Comparison of ENCODE assay signal across 11 mouse cellular contexts in genomic region chr9:21626571-21626970, GRCm38 (mm10). TPM values are rescaled to one million over a fixed set of nuclear protein-coding genes. Genes with fewer than 3 reads are reported as not detected.
A peak's percentile ranks its signal among the peaks of the same experiment; 100 is the strongest.
DNase-seq lines count a peak whose midpoint lies in the region; ATAC-seq and TF ChIP-seq lines count a peak whose summit lies in the region.
"Had no signal": no experiment of that assay in that cellular context is flagged by ENCODE, and none has a peak within 500 bp of the region (broad histone marks: within the 10 kb centered on the region; RNA-seq: fewer than 3 reads in every experiment).

No protein-coding gene starts in this region.

- peaks cover 24% of the 10 kb centered on the region; the same call in 1 of the 2 replicates for H3K79me2 ChIP-seq in liver, adult 2 months (ENCODE audit: control insufficient read depth, insufficient read depth, low read length)

- peak; percentile 26; the same call in 1 of the 2 replicates for TF ChIP-seq CTCF in liver, adult 2 months (IDR thresholded peaks at IDR 0.05; ENCODE audit: low read depth, low read length)
- TF ChIP-seq CTCF in cortical plate, adult 2 months (IDR thresholded peaks at IDR 0.05; ENCODE audit: extremely low read depth, insufficient read depth, low read length): 0 out of 2 replicates have a peak, but pooled peaks have one; percentile 19

- DNase-seq in liver, adult 2 months (ENCODE audit: extremely low read depth, low read depth, low spot score): peak; percentile 34
- DNase-seq in A20 (ENCODE audit: low read depth, low spot score): peak; percentile 57
- DNase-seq in CD4-positive helper T cell, adult 2 months (ENCODE audit: low read depth, low spot score): peak; percentile 49
- DNase-seq in adrenal gland, postnatal 25 days: no peak
- DNase-seq: cerebellum, postnatal 36 days; gastrocnemius, postnatal 36 days; heart, postnatal 14 days had no signal

- H3K4me3 ChIP-seq in liver, adult 2 months (ENCODE audit: insufficient read depth, low read depth, low read length): no peak overlapping the region
- no peak overlapping the region for H3K4me3 ChIP-seq in liver, embryonic 12.5 days
- no peak overlapping the region for H3K4me3 ChIP-seq in cortical plate, adult 2 months (ENCODE audit: insufficient read depth, low read length)
- no peak overlapping the region for H3K4me3 ChIP-seq in kidney, embryonic 16.5 days (ENCODE audit: low read length)
- H3K4me3 ChIP-seq: lung, embryonic 15.5 days had no signal

- no peaks in the 10 kb centered on the region for H3K4me1 ChIP-seq in liver, adult 2 months (ENCODE audit: control insufficient read depth, insufficient read depth, low read length)
- H3K4me1 ChIP-seq in liver, embryonic 12.5 days: peaks cover 34% of the 10 kb centered on the region
- H3K4me1 ChIP-seq in cortical plate, adult 2 months (ENCODE audit: control insufficient read depth, insufficient read depth, low read length): peaks cover 7% of the 10 kb centered on the region
- 0 out of 2 replicates have a peak, but pooled peaks cover 5% of the 10 kb centered on the region for H3K4me1 ChIP-seq in kidney, embryonic 16.5 days (ENCODE audit: insufficient read depth, low read length)
- H3K4me1 ChIP-seq: lung, embryonic 15.5 days had no signal

- no peaks in the 10 kb centered on the region for H3K27me3 ChIP-seq in liver, adult 2 months (ENCODE audit: control insufficient read depth, insufficient read depth, low read length)
- no peaks in the 10 kb centered on the region for H3K27me3 ChIP-seq in liver, embryonic 12.5 days (replicated peaks)
- H3K27me3 ChIP-seq in kidney, embryonic 16.5 days (ENCODE audit: insufficient read depth, low read length): no peaks in the 10 kb centered on the region
- H3K27me3 ChIP-seq: lung, embryonic 15.5 days had no signal

- no peak overlapping the region for H3K4me2 ChIP-seq in liver, embryonic 12.5 days
- no peak overlapping the region for H3K4me2 ChIP-seq in kidney, embryonic 16.5 days (replicated peaks; ENCODE audit: low read depth, low read length)
- H3K4me2 ChIP-seq: lung, embryonic 15.5 days had no signal

- H3K9ac ChIP-seq in liver, adult 2 months (ENCODE audit: low read depth, low read length): no peak overlapping the region
- no peak overlapping the region for H3K9ac ChIP-seq in liver, embryonic 12.5 days
- no peak overlapping the region for H3K9ac ChIP-seq in kidney, embryonic 16.5 days (replicated peaks; ENCODE audit: low read length)
- H3K9ac ChIP-seq: lung, embryonic 15.5 days had no signal

- no peak for ATAC-seq in liver, embryonic 12.5 days
- ATAC-seq in kidney, embryonic 16.5 days (ENCODE audit: low FRiP score, low TSS enrichment): no peak

- H3K27ac ChIP-seq in liver, adult 2 months (replicated peaks; ENCODE audit: insufficient read depth, low read depth, low read length): no peak overlapping the region
- H3K27ac ChIP-seq in liver, embryonic 12.5 days: no peak overlapping the region
- H3K27ac ChIP-seq in cortical plate, adult 2 months (ENCODE audit: insufficient read depth, low read length): no peak overlapping the region
- H3K27ac ChIP-seq in kidney, embryonic 16.5 days (ENCODE audit: low read length): no peak overlapping the region
- H3K27ac ChIP-seq: lung, embryonic 15.5 days had no signal

- H3K36me3 ChIP-seq in liver, adult 2 months (ENCODE audit: control insufficient read depth, insufficient read depth, low read length): no peaks in the 10 kb centered on the region
- H3K36me3 ChIP-seq in liver, embryonic 12.5 days: peaks cover 12% of the 10 kb centered on the region
- no peaks in the 10 kb centered on the region for H3K36me3 ChIP-seq in kidney, embryonic 16.5 days (ENCODE audit: insufficient read depth, low read length)

- no peak for TF ChIP-seq POLR2A in liver, adult 2 months (IDR thresholded peaks at IDR 0.05; ENCODE audit: extremely low read depth, insufficient read depth, low read length)
- no peak for TF ChIP-seq POLR2A in cortical plate, adult 2 months (IDR thresholded peaks at IDR 0.05; ENCODE audit: extremely low read depth, insufficient read depth, low read length)

- H3K9me3 ChIP-seq in liver, embryonic 12.5 days (replicated peaks): no peaks in the 10 kb centered on the region
- H3K9me3 ChIP-seq in kidney, embryonic 16.5 days (ENCODE audit: low read length): no peaks in the 10 kb centered on the region
- H3K9me3 ChIP-seq: lung, embryonic 15.5 days had no signal

RNA-seq across cellular contexts. Expression of gene Smarca4, which starts 10.6 kb away (rescaled TPM):
- total RNA-seq in liver, adult 2 months (2014; rRNA removed): 13.1 and 15.8 TPM in 2 replicates
- 15.2 and 15.9 TPM in 2 replicates for polyA plus RNA-seq in liver, adult 2 months (2012; rRNA removed)
- 47.0 and 47.2 TPM in 2 replicates for polyA plus RNA-seq in liver, embryonic 12.5 days (2016; fragmentation: Nextera tagmentation; extraction: Ambion mirVana)
- 77.3 and 80.3 TPM in 2 replicates for polyA plus RNA-seq in cortical plate, adult 2 months (2012; rRNA removed)
- total RNA-seq in adrenal gland, postnatal 25 days (2021): 87.3 and 87.4 TPM in 2 replicates
- 91.2 and 104 TPM in 2 replicates for polyA plus RNA-seq in kidney, embryonic 16.5 days (2015; fragmentation: Nextera tagmentation; extraction: Ambion mirVana)

RNA-seq across cellular contexts. Expression of gene Yipf2, which starts 33.9 kb away (rescaled TPM):
- total RNA-seq in liver, adult 2 months (2014; rRNA removed): 24.6 and 25.9 TPM in 2 replicates
- polyA plus RNA-seq in liver, adult 2 months (2012; rRNA removed): 33.5 and 43.9 TPM in 2 replicates
- 10.0 and 10.5 TPM in 2 replicates for polyA plus RNA-seq in liver, embryonic 12.5 days (2016; fragmentation: Nextera tagmentation; extraction: Ambion mirVana)
- polyA plus RNA-seq in cortical plate, adult 2 months (2012; rRNA removed): 27.6 and 29.1 TPM in 2 replicates
- total RNA-seq in adrenal gland, postnatal 25 days (2021): 27.5 and 40.2 TPM in 2 replicates
- polyA plus RNA-seq in kidney, embryonic 16.5 days (2015; fragmentation: Nextera tagmentation; extraction: Ambion mirVana): 40.1 and 43.8 TPM in 2 replicates

RNA-seq across cellular contexts. Expression of gene Timm29, which starts 34.0 kb away (rescaled TPM):
- 13.0 and 18.7 TPM in 2 replicates for total RNA-seq in liver, adult 2 months (2014; rRNA removed)
- 26.7 TPM in 2 replicates for polyA plus RNA-seq in liver, adult 2 months (2012; rRNA removed)
- 31.6 and 32.8 TPM in 2 replicates for polyA plus RNA-seq in liver, embryonic 12.5 days (2016; fragmentation: Nextera tagmentation; extraction: Ambion mirVana)
- polyA plus RNA-seq in cortical plate, adult 2 months (2012; rRNA removed): 50.4 and 53.2 TPM in 2 replicates
- 58.2 and 62.6 TPM in 2 replicates for total RNA-seq in adrenal gland, postnatal 25 days (2021)
- 29.3 and 30.7 TPM in 2 replicates for polyA plus RNA-seq in kidney, embryonic 16.5 days (2015; fragmentation: Nextera tagmentation; extraction: Ambion mirVana)
